Mouse (Mus musculus): Measurements from ENCODE around the gene Trcg1. TPM values are rescaled to one million over a fixed set of nuclear protein-coding genes. Genes with fewer than 3 reads are reported as not detected.

The Trcg1 gene
- polyA plus RNA-seq, 1 experiment from 2014 or later: not detected

GRCm38 (mm10) chr9:57229726-57230125, 6.6 kb upstream of the Trcg1 start:
- H3K4me2 ChIP-seq (ENCODE audit: low read length): no peak overlapping the region
- ATAC-seq (replicated peaks; ENCODE audit: low FRiP score, low TSS enrichment, low read depth): no peak
- no peak overlapping the region for H3K27ac ChIP-seq (ENCODE audit: low read depth)
- no peak overlapping the region for H3K4me3 ChIP-seq (ENCODE audit: low read depth, low read length)
- H3K27me3 ChIP-seq (replicated peaks; ENCODE audit: control insufficient read depth, insufficient read depth, low read length): no peaks in the 10 kb centered on the region
- 66% methylated on average over 4 of the region's 4 CpGs for WGBS
- H3K9ac ChIP-seq (ENCODE audit: low read length): no peak overlapping the region
- H3K4me1 ChIP-seq (replicated peaks; ENCODE audit: control insufficient read depth, insufficient read depth, low read length): peaks cover 7% of the 10 kb centered on the region
- no peaks in the 10 kb centered on the region for H3K36me3 ChIP-seq (ENCODE audit: control insufficient read depth, insufficient read depth, low read length)
- H3K9me3 ChIP-seq (ENCODE audit: control insufficient read depth, low read length): no peaks in the 10 kb centered on the region
- DNase-seq (ENCODE audit: low spot score): no peak

GRCm38 (mm10) chr9:57230146-57230783, 6.1 kb upstream of the Trcg1 start:
- Histone ChIP-seq H3K36me3 (ENCODE audit: control insufficient read depth, insufficient read depth, low read length) (no peaks in the 10 kb centered on the region), H3K27me3 (replicated peaks; ENCODE audit: control insufficient read depth, insufficient read depth, low read length) (no peaks in the 10 kb centered on the region), H3K9me3 (ENCODE audit: control insufficient read depth, low read length) (no peaks in the 10 kb centered on the region), H3K4me2 (ENCODE audit: low read length) (no peak overlapping the region), H3K4me3 (ENCODE audit: low read depth, low read length) (no peak overlapping the region), H3K9ac (ENCODE audit: low read length) (no peak overlapping the region), H3K27ac (ENCODE audit: low read depth) (no peak overlapping the region), H3K4me1 (replicated peaks; ENCODE audit: control insufficient read depth, insufficient read depth, low read length) (peaks cover 7% of the 10 kb centered on the region)
- ATAC-seq (replicated peaks; ENCODE audit: low FRiP score, low TSS enrichment, low read depth): no peak
- DNase-seq (ENCODE audit: low spot score): no peak
- 57% methylated on average over 9 of the region's 9 CpGs for WGBS

GRCm38 (mm10) chr9:57231536-57232255, 4.7 kb upstream of the Trcg1 start:
- Histone ChIP-seq H3K4me2 (ENCODE audit: low read length) (no peak overlapping the region), H3K9ac (ENCODE audit: low read length) (no peak overlapping the region), H3K9me3 (ENCODE audit: control insufficient read depth, low read length) (no peaks in the 10 kb centered on the region), H3K4me1 (replicated peaks; ENCODE audit: control insufficient read depth, insufficient read depth, low read length) (peaks cover 7% of the 10 kb centered on the region), H3K27me3 (replicated peaks; ENCODE audit: control insufficient read depth, insufficient read depth, low read length) (no peaks in the 10 kb centered on the region), H3K4me3 (ENCODE audit: low read depth, low read length) (no peak overlapping the region), H3K27ac (ENCODE audit: low read depth) (no peak overlapping the region), H3K36me3 (ENCODE audit: control insufficient read depth, insufficient read depth, low read length) (no peaks in the 10 kb centered on the region)
- ATAC-seq (replicated peaks; ENCODE audit: low FRiP score, low TSS enrichment, low read depth) (no peak), DNase-seq (ENCODE audit: low spot score) (no peak)
- WGBS: 80% methylated on average over 8 of the region's 8 CpGs

- Histone ChIP-seq H3K36me3 (ENCODE audit: control insufficient read depth, insufficient read depth, low read length) (no peaks in the 10 kb centered on the region), H3K4me1 (replicated peaks; ENCODE audit: control insufficient read depth, insufficient read depth, low read length) (peaks cover 7% of the 10 kb centered on the region), H3K9ac (ENCODE audit: low read length) (no peak overlapping the region), H3K9me3 (ENCODE audit: control insufficient read depth, low read length) (no peaks in the 10 kb centered on the region), H3K4me3 (ENCODE audit: low read depth, low read length) (no peak overlapping the region), H3K27me3 (replicated peaks; ENCODE audit: control insufficient read depth, insufficient read depth, low read length) (no peaks in the 10 kb centered on the region), H3K4me2 (ENCODE audit: low read length) (no peak overlapping the region), H3K27ac (ENCODE audit: low read depth) (no peak overlapping the region)
- 92% methylated on average over 5 of the region's 5 CpGs for WGBS
- no peak for ATAC-seq (replicated peaks; ENCODE audit: low FRiP score, low TSS enrichment, low read depth)
- no peak for DNase-seq (ENCODE audit: low spot score)
Observed at GRCm38 (mm10) chr9:57232341-57232940, 3.9 kb upstream of the Trcg1 start.

- no peaks in the 10 kb centered on the region for H3K9me3 ChIP-seq (ENCODE audit: control insufficient read depth, low read length)
- no peak overlapping the region for H3K9ac ChIP-seq (ENCODE audit: low read length)
- ATAC-seq (replicated peaks; ENCODE audit: low FRiP score, low TSS enrichment, low read depth) (no peak), DNase-seq (ENCODE audit: low spot score) (no peak)
- H3K27ac ChIP-seq (ENCODE audit: low read depth): no peak overlapping the region
- 67% methylated on average over 6 of the region's 6 CpGs for WGBS
- H3K4me3 ChIP-seq (ENCODE audit: low read depth, low read length): no peak overlapping the region
- no peaks in the 10 kb centered on the region for H3K36me3 ChIP-seq (ENCODE audit: control insufficient read depth, insufficient read depth, low read length)
- H3K27me3 ChIP-seq (replicated peaks; ENCODE audit: control insufficient read depth, insufficient read depth, low read length): no peaks in the 10 kb centered on the region
- peaks cover 7% of the 10 kb centered on the region for H3K4me1 ChIP-seq (replicated peaks; ENCODE audit: control insufficient read depth, insufficient read depth, low read length)
- no peak overlapping the region for H3K4me2 ChIP-seq (ENCODE audit: low read length)
Observed at GRCm38 (mm10) chr9:57233142-57233541, 3.2 kb upstream of the Trcg1 start.

GRCm38 (mm10) chr9:57233767-57234166, 2.6 kb upstream of the Trcg1 start:
- ATAC-seq (replicated peaks; ENCODE audit: low FRiP score, low TSS enrichment, low read depth): no peak
- peaks cover 7% of the 10 kb centered on the region for H3K4me1 ChIP-seq (replicated peaks; ENCODE audit: control insufficient read depth, insufficient read depth, low read length)
- no peak overlapping the region for H3K9ac ChIP-seq (ENCODE audit: low read length)
- WGBS: 85% methylated on average over 3 of the region's 3 CpGs
- no peak overlapping the region for H3K27ac ChIP-seq (ENCODE audit: low read depth)
- DNase-seq (ENCODE audit: low spot score): no peak
- no peak overlapping the region for H3K4me3 ChIP-seq (ENCODE audit: low read depth, low read length)
- no peaks in the 10 kb centered on the region for H3K36me3 ChIP-seq (ENCODE audit: control insufficient read depth, insufficient read depth, low read length)
- no peak overlapping the region for H3K4me2 ChIP-seq (ENCODE audit: low read length)
- H3K9me3 ChIP-seq (ENCODE audit: control insufficient read depth, low read length): no peaks in the 10 kb centered on the region
- no peaks in the 10 kb centered on the region for H3K27me3 ChIP-seq (replicated peaks; ENCODE audit: control insufficient read depth, insufficient read depth, low read length)

GRCm38 (mm10) chr9:57237705-57238104, 1.3 kb downstream of the Trcg1 start:
- WGBS: 76% methylated on average over 5 of the region's 5 CpGs
- Histone ChIP-seq H3K9me3 (ENCODE audit: control insufficient read depth, low read length) (no peaks in the 10 kb centered on the region), H3K4me1 (replicated peaks; ENCODE audit: control insufficient read depth, insufficient read depth, low read length) (no peaks in the 10 kb centered on the region), H3K4me3 (ENCODE audit: low read depth, low read length) (no peak overlapping the region), H3K27me3 (replicated peaks; ENCODE audit: control insufficient read depth, insufficient read depth, low read length) (no peaks in the 10 kb centered on the region), H3K27ac (ENCODE audit: low read depth) (no peak overlapping the region), H3K36me3 (ENCODE audit: control insufficient read depth, insufficient read depth, low read length) (no peaks in the 10 kb centered on the region), H3K4me2 (ENCODE audit: low read length) (no peak overlapping the region), H3K9ac (ENCODE audit: low read length) (no peak overlapping the region)
- ATAC-seq (replicated peaks; ENCODE audit: low FRiP score, low TSS enrichment, low read depth) (no peak), DNase-seq (ENCODE audit: low spot score) (no peak)

- H3K4me1 ChIP-seq (replicated peaks; ENCODE audit: control insufficient read depth, insufficient read depth, low read length): no peaks in the 10 kb centered on the region
- H3K27ac ChIP-seq (ENCODE audit: low read depth): no peak overlapping the region
- H3K4me2 ChIP-seq (ENCODE audit: low read length): no peak overlapping the region
- no peak overlapping the region for H3K9ac ChIP-seq (ENCODE audit: low read length)
- no peak overlapping the region for H3K4me3 ChIP-seq (ENCODE audit: low read depth, low read length)
- H3K9me3 ChIP-seq (ENCODE audit: control insufficient read depth, low read length): no peaks in the 10 kb centered on the region
- WGBS: 95% methylated on average over 2 of the region's 2 CpGs
- DNase-seq (ENCODE audit: low spot score) (no peak), ATAC-seq (replicated peaks; ENCODE audit: low FRiP score, low TSS enrichment, low read depth) (no peak)
- H3K27me3 ChIP-seq (replicated peaks; ENCODE audit: control insufficient read depth, insufficient read depth, low read length): no peaks in the 10 kb centered on the region
- no peaks in the 10 kb centered on the region for H3K36me3 ChIP-seq (ENCODE audit: control insufficient read depth, insufficient read depth, low read length)
Observed at GRCm38 (mm10) chr9:57238220-57238619, 1.9 kb downstream of the Trcg1 start.

Measured in intestine, embryonic 14.5 days (tissue).